In the genomic region with DNA sequence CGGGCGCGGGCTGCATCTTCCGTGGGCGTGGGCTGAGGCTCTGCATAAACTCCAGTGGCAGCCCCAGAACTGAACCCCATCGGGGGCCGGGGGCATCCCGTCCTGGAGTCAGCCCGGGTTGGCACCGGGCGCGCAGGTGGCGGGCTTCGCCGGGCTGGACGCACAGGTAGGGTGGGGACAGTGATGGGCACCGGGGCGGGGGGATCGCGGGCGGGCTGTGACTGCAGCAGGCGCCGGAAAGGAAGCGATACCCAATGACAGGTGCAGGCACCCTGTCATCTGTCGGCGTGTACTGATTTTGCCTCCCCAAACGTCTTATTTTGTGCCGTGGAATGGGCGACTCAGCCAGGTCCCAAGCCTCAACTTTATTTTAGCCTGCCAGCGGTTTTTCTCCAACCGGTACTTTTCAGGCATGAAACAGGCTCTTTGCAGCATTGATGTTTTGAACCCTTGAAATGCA, we compare ENCODE assay signal across 10 mouse cellular contexts. TPM values are rescaled to one million over a fixed set of nuclear protein-coding genes. Genes with fewer than 3 reads are reported as not detected.
DNase-seq lines count a peak whose midpoint lies in the region; ATAC-seq and TF ChIP-seq lines count a peak whose summit lies in the region.
"Had no signal": no experiment of that assay in that cellular context is flagged by ENCODE, and none has a peak within 500 bp of the region (broad histone marks: within the 10 kb centered on the region; RNA-seq: fewer than 3 reads in every experiment).

No protein-coding gene starts in this region.

- 2% methylated on average over 29 of the region's 31 CpGs for WGBS in heart, embryonic 15.5 days
- WGBS in midbrain, embryonic 10.5 days: 2% methylated on average over 31 of the region's 31 CpGs

- H3K9ac ChIP-seq in heart, embryonic 15.5 days: peak overlapping the region; percentile 96
- H3K9ac ChIP-seq in MEL (ENCODE audit: control insufficient read depth, low read depth, low read length, poor library complexity, severe bottlenecking): peak overlapping the region; percentile 86

- no peak for TF ChIP-seq RAD21 in MEL (IDR thresholded peaks at IDR 0.05; ENCODE audit: low read depth, low read length)

- no peak for TF ChIP-seq EP300 in MEL (IDR thresholded peaks at IDR 0.05; ENCODE audit: low read depth in 1 of 2, low read length in 2 of 2)

- H3K4me2 ChIP-seq in heart, embryonic 15.5 days: peak overlapping the region; percentile 96

- no peak for TF ChIP-seq POLR2A in MEL (IDR thresholded peaks at IDR 0.05; ENCODE audit: control insufficient read depth in 1 of 2, insufficient read depth in 1 of 2, low read depth in 1 of 2, low read length in 2 of 2, poor library complexity in 1 of 2)

- no peaks in the 10 kb centered on the region for H3K27me3 ChIP-seq in heart, embryonic 15.5 days
- H3K27me3 ChIP-seq in MEL (ENCODE audit: control insufficient read depth in 1 of 2, insufficient read depth in 2 of 2, low read length in 2 of 2): no peaks in the 10 kb centered on the region
- H3K27me3 ChIP-seq in midbrain, embryonic 10.5 days (ENCODE audit: low read depth, poor library complexity, severe bottlenecking): no peaks in the 10 kb centered on the region
- H3K27me3 ChIP-seq: Patski had no signal

- no peak for DNase-seq in heart, adult 8-10 months (ENCODE audit: low spot score)
- no peak for DNase-seq in MEL (ENCODE audit: low read depth, low spot score)
- DNase-seq in midbrain, embryonic 10.5 days (ENCODE audit: low spot score): no peak
- DNase-seq in gastrocnemius, postnatal 14 days: no peak
- no peak for DNase-seq in ovary, adult 18-20 months (ENCODE audit: low spot score)

- peak overlapping the region; percentile 99 for H3K27ac ChIP-seq in heart, embryonic 15.5 days
- peak overlapping the region; percentile 97 for H3K27ac ChIP-seq in MEL (ENCODE audit: control insufficient read depth, low read depth, low read length)
- H3K27ac ChIP-seq in midbrain, embryonic 10.5 days (replicated peaks): peak overlapping the region; percentile 100

- H3K4me1 ChIP-seq in heart, embryonic 15.5 days (replicated peaks): peaks cover 18% of the 10 kb centered on the region
- H3K4me1 ChIP-seq in MEL (ENCODE audit: control insufficient read depth in 1 of 2, insufficient read depth in 2 of 2, low read length in 2 of 2): peaks cover 17 to 19% of the 10 kb centered on the region in 2 experiments
- peaks cover 20% of the 10 kb centered on the region for H3K4me1 ChIP-seq in midbrain, embryonic 10.5 days

- intact Hi-C loops in gastrocnemius, postnatal 14 days (cut with DNase I; ENCODE audit: low total_unique reads): no loop called here

- TF ChIP-seq CTCF in MEL (IDR thresholded peaks at IDR 0.05 in 2 of 3, conservative IDR thresholded peaks at IDR 0.05 in 1 of 3; ENCODE audit: control insufficient read depth in 1 of 3, insufficient read depth in 1 of 3, low read depth in 2 of 3, low read length in 3 of 3, poor library complexity in 1 of 3, severe bottlenecking in 1 of 3): no peak

- no peaks in the 10 kb centered on the region for H3K9me3 ChIP-seq in heart, embryonic 15.5 days (replicated peaks)
- H3K9me3 ChIP-seq in MEL (replicated peaks; ENCODE audit: insufficient read depth, low read length): no peaks in the 10 kb centered on the region
- H3K9me3 ChIP-seq in midbrain, embryonic 10.5 days (replicated peaks): 0 out of 2 replicates have a peak, but pooled peaks cover 2% of the 10 kb centered on the region

- ATAC-seq in heart, embryonic 15.5 days (replicated peaks; ENCODE audit: insufficient number of reproducible peaks, insufficient read depth, low FRiP score, low read depth): no peak
- peak; percentile 10; the same call in 1 of the 2 replicates for ATAC-seq in granulocyte monocyte progenitor cell, adult 5-6 weeks (replicated peaks; ENCODE audit: poor library complexity, severe bottlenecking)
- no peak for ATAC-seq in megakaryocyte-erythroid progenitor cell, adult 5-6 weeks (replicated peaks; ENCODE audit: low FRiP score, low TSS enrichment, poor library complexity, severe bottlenecking)

- H3K4me3 ChIP-seq in heart, embryonic 15.5 days: peak overlapping the region; percentile 99
- H3K4me3 ChIP-seq in MEL (ENCODE audit: control insufficient read depth in 1 of 2, insufficient read depth in 1 of 2, low read depth in 2 of 2, low read length in 2 of 2): peak overlapping the region; percentile 81 to 92
- peak overlapping the region; percentile 100 for H3K4me3 ChIP-seq in midbrain, embryonic 10.5 days

- peaks cover 9% of the 10 kb centered on the region for H3K79me2 ChIP-seq in MEL (ENCODE audit: control insufficient read depth, insufficient read depth, low read length, poor library complexity)

- peaks cover 3% of the 10 kb centered on the region; the same call in 1 of the 2 replicates for H3K36me3 ChIP-seq in heart, embryonic 15.5 days
- H3K36me3 ChIP-seq in MEL (ENCODE audit: control insufficient read depth in 1 of 2, insufficient read depth in 2 of 2, low read length in 2 of 2): peaks cover 0 to 31% of the 10 kb centered on the region in 2 experiments; a peak in 2 of 4 replicates
- peaks cover 45% of the 10 kb centered on the region for H3K36me3 ChIP-seq in midbrain, embryonic 10.5 days

RNA-seq across cellular contexts. Expression of a gene that starts 0.8 kb away (rescaled TPM):
- polyA plus RNA-seq in heart, embryonic 15.5 days (2015; fragmentation: Nextera tagmentation; extraction: Ambion mirVana): 5.8 and 6.7 TPM in 2 replicates
- 1 to 10 TPM; 6.2 to 7.8 (median 6.9) TPM for total RNA-seq in heart, adult 8-10 months (2022)
- 9.0 and 9.9 TPM in 2 replicates for total RNA-seq in MEL (2012; rRNA removed)
- 1 to 10 TPM in 1 of 2 experiments, not detected in 1; 6.4 TPM for polyA plus RNA-seq in MEL (2012; ENCODE audit: insufficient read depth in 1 of 2, insufficient read length in 2 of 2, low read depth in 1 of 2, low replicate concordance in 2 of 2, missing spikeins in 1 of 2)
- 10.4 and 16.8 TPM in 2 replicates for total RNA-seq in granulocyte monocyte progenitor cell, adult 5-6 weeks (2014; fragmentation: Nextera tagmentation)
- 6.9 and 10.3 TPM in 2 replicates for total RNA-seq in granulocyte monocyte progenitor cell, adult 5-6 weeks (2017)
- 11.9 and 13.4 TPM in 2 replicates for polyA plus RNA-seq in midbrain, embryonic 10.5 days (2016; fragmentation: Nextera tagmentation; extraction: Ambion mirVana)
- total RNA-seq in megakaryocyte-erythroid progenitor cell, adult 5-6 weeks (2014; fragmentation: Nextera tagmentation): 45.1 and 60.2 TPM in 2 replicates
- total RNA-seq in megakaryocyte-erythroid progenitor cell, adult 5-6 weeks (2017): 30.4 and 31.1 TPM in 2 replicates
- 1 to 10 TPM; 4.6 to 4.7 TPM for total RNA-seq in gastrocnemius, postnatal 14 days (2021)

RNA-seq across cellular contexts. Expression of a gene that starts 22.6 kb away (rescaled TPM):
- 38.4 and 41.8 TPM in 2 replicates for polyA plus RNA-seq in heart, embryonic 15.5 days (2015; fragmentation: Nextera tagmentation; extraction: Ambion mirVana)
- total RNA-seq in heart, adult 8-10 months (2022): 10 to 100 TPM; 29.2 to 37.0 (median 30.2) TPM
- total RNA-seq in MEL (2012; rRNA removed): 47.9 and 56.6 TPM in 2 replicates
- 100 to 1,000 TPM; 113 to 249 TPM for polyA plus RNA-seq in MEL (2012; ENCODE audit: insufficient read depth in 1 of 2, insufficient read length in 2 of 2, low read depth in 1 of 2, low replicate concordance in 2 of 2, missing spikeins in 1 of 2)
- 53.9 and 57.8 TPM in 2 replicates for total RNA-seq in granulocyte monocyte progenitor cell, adult 5-6 weeks (2014; fragmentation: Nextera tagmentation)
- total RNA-seq in granulocyte monocyte progenitor cell, adult 5-6 weeks (2017): 42.1 and 44.8 TPM in 2 replicates
- 79.6 and 82.3 TPM in 2 replicates for polyA plus RNA-seq in midbrain, embryonic 10.5 days (2016; fragmentation: Nextera tagmentation; extraction: Ambion mirVana)
- total RNA-seq in megakaryocyte-erythroid progenitor cell, adult 5-6 weeks (2014; fragmentation: Nextera tagmentation): 60.7 and 74.1 TPM in 2 replicates
- 44.7 and 67.9 TPM in 2 replicates for total RNA-seq in megakaryocyte-erythroid progenitor cell, adult 5-6 weeks (2017)
- 10 to 100 TPM; 25.9 TPM for total RNA-seq in gastrocnemius, postnatal 14 days (2021)

RNA-seq across cellular contexts. Expression of a gene that starts 39.8 kb away (rescaled TPM):
- polyA plus RNA-seq in heart, embryonic 15.5 days (2015; fragmentation: Nextera tagmentation; extraction: Ambion mirVana): 40.9 and 55.3 TPM in 2 replicates
- 10 to 100 TPM; 23.8 to 30.2 (median 29.1) TPM for total RNA-seq in heart, adult 8-10 months (2022)
- total RNA-seq in MEL (2012; rRNA removed): 141 and 151 TPM in 2 replicates
- 100 to 1,000 TPM in 1 of 2 experiments, 10 to 100 TPM in 1; 53.2 to 258 TPM for polyA plus RNA-seq in MEL (2012; ENCODE audit: insufficient read depth in 1 of 2, insufficient read length in 2 of 2, low read depth in 1 of 2, low replicate concordance in 2 of 2, missing spikeins in 1 of 2)
- 70.8 and 90.6 TPM in 2 replicates for total RNA-seq in granulocyte monocyte progenitor cell, adult 5-6 weeks (2014; fragmentation: Nextera tagmentation)
- total RNA-seq in granulocyte monocyte progenitor cell, adult 5-6 weeks (2017): 74.1 and 76.1 TPM in 2 replicates
- 105 and 110 TPM in 2 replicates for polyA plus RNA-seq in midbrain, embryonic 10.5 days (2016; fragmentation: Nextera tagmentation; extraction: Ambion mirVana)
- 76.3 and 86.5 TPM in 2 replicates for total RNA-seq in megakaryocyte-erythroid progenitor cell, adult 5-6 weeks (2014; fragmentation: Nextera tagmentation)
- 49.9 and 65.2 TPM in 2 replicates for total RNA-seq in megakaryocyte-erythroid progenitor cell, adult 5-6 weeks (2017)
- total RNA-seq in gastrocnemius, postnatal 14 days (2021): 10 to 100 TPM; 14.5 to 19.6 TPM

RNA-seq across cellular contexts. Expression of a gene that starts 43.2 kb away (rescaled TPM):
- not detected in 2 replicates for polyA plus RNA-seq in heart, embryonic 15.5 days (2015; fragmentation: Nextera tagmentation; extraction: Ambion mirVana)
- not detected for total RNA-seq in heart, adult 8-10 months (2022)
- total RNA-seq in MEL (2012; rRNA removed): not detected in 2 replicates
- polyA plus RNA-seq in MEL (2012; ENCODE audit: insufficient read depth in 1 of 2, insufficient read length in 2 of 2, low read depth in 1 of 2, low replicate concordance in 2 of 2, missing spikeins in 1 of 2): not detected
- not detected in 2 replicates for total RNA-seq in granulocyte monocyte progenitor cell, adult 5-6 weeks (2014; fragmentation: Nextera tagmentation)
- not detected in 2 replicates for total RNA-seq in granulocyte monocyte progenitor cell, adult 5-6 weeks (2017)
- not detected in 2 replicates for polyA plus RNA-seq in midbrain, embryonic 10.5 days (2016; fragmentation: Nextera tagmentation; extraction: Ambion mirVana)
- total RNA-seq in megakaryocyte-erythroid progenitor cell, adult 5-6 weeks (2014; fragmentation: Nextera tagmentation): not detected in 2 replicates
- not detected in 2 replicates for total RNA-seq in megakaryocyte-erythroid progenitor cell, adult 5-6 weeks (2017)
- total RNA-seq in gastrocnemius, postnatal 14 days (2021): not detected
- polyA plus RNA-seq: large intestine, adult 2 months; Patski had no signal

RNA-seq across cellular contexts. Expression of a gene that starts 51.2 kb away (rescaled TPM):
- polyA plus RNA-seq in heart, embryonic 15.5 days (2015; fragmentation: Nextera tagmentation; extraction: Ambion mirVana): 65.5 and 74.9 TPM in 2 replicates
- total RNA-seq in heart, adult 8-10 months (2022): 1 to 10 TPM; 6.7 to 9.0 (median 7.4) TPM
- total RNA-seq in MEL (2012; rRNA removed): 1.6 and 1.8 TPM in 2 replicates
- polyA plus RNA-seq in MEL (2012; ENCODE audit: insufficient read depth in 1 of 2, insufficient read length in 2 of 2, low read depth in 1 of 2, low replicate concordance in 2 of 2, missing spikeins in 1 of 2): 1 to 10 TPM in 1 of 2 experiments, not detected in 1; 2.4 TPM
- not detected in 2 replicates for total RNA-seq in granulocyte monocyte progenitor cell, adult 5-6 weeks (2014; fragmentation: Nextera tagmentation)
- total RNA-seq in granulocyte monocyte progenitor cell, adult 5-6 weeks (2017): not detected in 2 replicates
- polyA plus RNA-seq in midbrain, embryonic 10.5 days (2016; fragmentation: Nextera tagmentation; extraction: Ambion mirVana): 4.7 TPM in 2 replicates
- not detected in 2 replicates for total RNA-seq in megakaryocyte-erythroid progenitor cell, adult 5-6 weeks (2014; fragmentation: Nextera tagmentation)
- not detected in 2 replicates for total RNA-seq in megakaryocyte-erythroid progenitor cell, adult 5-6 weeks (2017)
- total RNA-seq in gastrocnemius, postnatal 14 days (2021): 10 to 100 TPM in 1 of 2 experiments, 1 to 10 TPM in 1; 8.0 to 11.4 TPM
